Mouse (Mus musculus): ENCODE results near the gene H2al1c. TPM values are rescaled to one million over a fixed set of nuclear protein-coding genes. Genes with fewer than 3 reads are reported as not detected.
"Not testable (repeated sequence)": the region's sequence is repeated elsewhere in the genome, so short reads cannot be mapped to it uniquely, and the experiment has no call there.

H2al1c gene
- not detected in 2 replicates for polyA plus RNA-seq (2012; rRNA removed)

- H3K4me3 ChIP-seq (ENCODE audit: control insufficient read depth, low read depth, low read length); H3K4me1 ChIP-seq (ENCODE audit: control insufficient read depth, insufficient read depth, low read length); H3K27me3 ChIP-seq (ENCODE audit: control insufficient read depth, insufficient read depth, low read length); H3K27ac ChIP-seq (ENCODE audit: control insufficient read depth, insufficient read depth, low read depth, low read length); H3K36me3 ChIP-seq (ENCODE audit: control insufficient read depth, insufficient read depth, low read length): not testable (repeated sequence)
Measured at GRCm38 (mm10) chrX:11305355-11305754, at the start of gene H2al1c. Gene H2al1c (plus strand): TSS chrX:11305655.

- H3K27ac ChIP-seq (ENCODE audit: control insufficient read depth, insufficient read depth, low read depth, low read length), result no peak overlapping the region
- H3K4me3 ChIP-seq (ENCODE audit: control insufficient read depth, low read depth, low read length), result no peak overlapping the region
- H3K27me3 ChIP-seq (ENCODE audit: control insufficient read depth, insufficient read depth, low read length), result no peaks in the 10 kb centered on the region
Measured at GRCm38 (mm10) chrX:11264918-11265317, 40.5 kb upstream of the H2al1c start.

GRCm38 (mm10) chrX:11267791-11268190 lies 37.7 kb upstream of the H2al1c start:
- no peaks in the 10 kb centered on the region for H3K4me1 ChIP-seq (ENCODE audit: control insufficient read depth, insufficient read depth, low read length)
- H3K36me3 ChIP-seq (ENCODE audit: control insufficient read depth, insufficient read depth, low read length), result no peaks in the 10 kb centered on the region
- no peak overlapping the region for H3K4me3 ChIP-seq (ENCODE audit: control insufficient read depth, low read depth, low read length)
- H3K27me3 ChIP-seq (ENCODE audit: control insufficient read depth, insufficient read depth, low read length), result no peaks in the 10 kb centered on the region
- H3K27ac ChIP-seq (ENCODE audit: control insufficient read depth, insufficient read depth, low read depth, low read length), result no peak overlapping the region
- TF ChIP-seq POLR2A (IDR thresholded peaks at IDR 0.05; ENCODE audit: control insufficient read depth, low read depth, low read length) (no peak), CTCF (IDR thresholded peaks at IDR 0.05; ENCODE audit: control insufficient read depth, insufficient read depth, insufficient replicate concordance, low read depth, low read length) (no peak)

More at GRCm38 (mm10) chrX:11264918-11265317, 40.5 kb upstream of the H2al1c start:
- H3K4me1 ChIP-seq (ENCODE audit: control insufficient read depth, insufficient read depth, low read length), result no peaks in the 10 kb centered on the region
- TF ChIP-seq POLR2A (IDR thresholded peaks at IDR 0.05; ENCODE audit: control insufficient read depth, low read depth, low read length), result no peak
- no peak for TF ChIP-seq CTCF (IDR thresholded peaks at IDR 0.05; ENCODE audit: control insufficient read depth, insufficient read depth, insufficient replicate concordance, low read depth, low read length)
- no peaks in the 10 kb centered on the region for H3K36me3 ChIP-seq (ENCODE audit: control insufficient read depth, insufficient read depth, low read length)

GRCm38 (mm10) chrX:11269074-11269473 lies 36.4 kb upstream of the H2al1c start:
- Histone ChIP-seq H3K4me3 (ENCODE audit: control insufficient read depth, low read depth, low read length) (no peak overlapping the region), H3K27me3 (ENCODE audit: control insufficient read depth, insufficient read depth, low read length) (no peaks in the 10 kb centered on the region), H3K4me1 (ENCODE audit: control insufficient read depth, insufficient read depth, low read length) (no peaks in the 10 kb centered on the region), H3K36me3 (ENCODE audit: control insufficient read depth, insufficient read depth, low read length) (no peaks in the 10 kb centered on the region), H3K27ac (ENCODE audit: control insufficient read depth, insufficient read depth, low read depth, low read length) (no peak overlapping the region)
- TF ChIP-seq CTCF (IDR thresholded peaks at IDR 0.05; ENCODE audit: control insufficient read depth, insufficient read depth, insufficient replicate concordance, low read depth, low read length), result no peak
- no peak for TF ChIP-seq POLR2A (IDR thresholded peaks at IDR 0.05; ENCODE audit: control insufficient read depth, low read depth, low read length)

- Histone ChIP-seq H3K27me3 (ENCODE audit: control insufficient read depth, insufficient read depth, low read length) (no peaks in the 10 kb centered on the region), H3K36me3 (ENCODE audit: control insufficient read depth, insufficient read depth, low read length) (no peaks in the 10 kb centered on the region), H3K4me1 (ENCODE audit: control insufficient read depth, insufficient read depth, low read length) (no peaks in the 10 kb centered on the region), H3K27ac (ENCODE audit: control insufficient read depth, insufficient read depth, low read depth, low read length) (no peak overlapping the region), H3K4me3 (ENCODE audit: control insufficient read depth, low read depth, low read length) (no peak overlapping the region)
- TF ChIP-seq POLR2A (IDR thresholded peaks at IDR 0.05; ENCODE audit: control insufficient read depth, low read depth, low read length) (no peak), CTCF (IDR thresholded peaks at IDR 0.05; ENCODE audit: control insufficient read depth, insufficient read depth, insufficient replicate concordance, low read depth, low read length) (no peak)
Measured at GRCm38 (mm10) chrX:11273190-11273589, 32.3 kb upstream of the H2al1c start.

- TF ChIP-seq CTCF (IDR thresholded peaks at IDR 0.05; ENCODE audit: control insufficient read depth, insufficient read depth, insufficient replicate concordance, low read depth, low read length) (no peak), POLR2A (IDR thresholded peaks at IDR 0.05; ENCODE audit: control insufficient read depth, low read depth, low read length) (no peak)
Measured at GRCm38 (mm10) chrX:11277083-11277482, 28.4 kb upstream of the H2al1c start.

GRCm38 (mm10) chrX:11280741-11281140 lies 24.7 kb upstream of the H2al1c start:
- no peaks in the 10 kb centered on the region for H3K27me3 ChIP-seq (ENCODE audit: control insufficient read depth, insufficient read depth, low read length)
- no peaks in the 10 kb centered on the region for H3K4me1 ChIP-seq (ENCODE audit: control insufficient read depth, insufficient read depth, low read length)
- no peak overlapping the region for H3K27ac ChIP-seq (ENCODE audit: control insufficient read depth, insufficient read depth, low read depth, low read length)
- TF ChIP-seq POLR2A (IDR thresholded peaks at IDR 0.05; ENCODE audit: control insufficient read depth, low read depth, low read length) (no peak), CTCF (IDR thresholded peaks at IDR 0.05; ENCODE audit: control insufficient read depth, insufficient read depth, insufficient replicate concordance, low read depth, low read length) (no peak)
- H3K36me3 ChIP-seq (ENCODE audit: control insufficient read depth, insufficient read depth, low read length), result no peaks in the 10 kb centered on the region
- H3K4me3 ChIP-seq (ENCODE audit: control insufficient read depth, low read depth, low read length), result no peak overlapping the region

More at GRCm38 (mm10) chrX:11277083-11277482, 28.4 kb upstream of the H2al1c start:
- Histone ChIP-seq H3K36me3 (ENCODE audit: control insufficient read depth, insufficient read depth, low read length) (no peaks in the 10 kb centered on the region), H3K4me3 (ENCODE audit: control insufficient read depth, low read depth, low read length) (no peak overlapping the region), H3K27ac (ENCODE audit: control insufficient read depth, insufficient read depth, low read depth, low read length) (no peak overlapping the region), H3K27me3 (ENCODE audit: control insufficient read depth, insufficient read depth, low read length) (no peaks in the 10 kb centered on the region), H3K4me1 (ENCODE audit: control insufficient read depth, insufficient read depth, low read length) (no peaks in the 10 kb centered on the region)

GRCm38 (mm10) chrX:11288306-11288882 lies 17.1 kb upstream of the H2al1c start:
- Histone ChIP-seq H3K4me3 (ENCODE audit: control insufficient read depth, low read depth, low read length) (no peak overlapping the region), H3K27me3 (ENCODE audit: control insufficient read depth, insufficient read depth, low read length) (no peaks in the 10 kb centered on the region), H3K4me1 (ENCODE audit: control insufficient read depth, insufficient read depth, low read length) (no peaks in the 10 kb centered on the region), H3K36me3 (ENCODE audit: control insufficient read depth, insufficient read depth, low read length) (no peaks in the 10 kb centered on the region), H3K27ac (ENCODE audit: control insufficient read depth, insufficient read depth, low read depth, low read length) (no peak overlapping the region)
- no peak for TF ChIP-seq CTCF (IDR thresholded peaks at IDR 0.05; ENCODE audit: control insufficient read depth, insufficient read depth, insufficient replicate concordance, low read depth, low read length)
- no peak for TF ChIP-seq POLR2A (IDR thresholded peaks at IDR 0.05; ENCODE audit: control insufficient read depth, low read depth, low read length)

Measured in testis, adult 2 months (tissue).